Mouse (Mus musculus): ENCODE measurements at regions not wholly inside any gene's neighbourhood (a gene's known extent, or its start where the extent isn't known, plus 50 kb on each side); places are given as distances from the start of the nearest gene placed in this dataset.

DNA sequence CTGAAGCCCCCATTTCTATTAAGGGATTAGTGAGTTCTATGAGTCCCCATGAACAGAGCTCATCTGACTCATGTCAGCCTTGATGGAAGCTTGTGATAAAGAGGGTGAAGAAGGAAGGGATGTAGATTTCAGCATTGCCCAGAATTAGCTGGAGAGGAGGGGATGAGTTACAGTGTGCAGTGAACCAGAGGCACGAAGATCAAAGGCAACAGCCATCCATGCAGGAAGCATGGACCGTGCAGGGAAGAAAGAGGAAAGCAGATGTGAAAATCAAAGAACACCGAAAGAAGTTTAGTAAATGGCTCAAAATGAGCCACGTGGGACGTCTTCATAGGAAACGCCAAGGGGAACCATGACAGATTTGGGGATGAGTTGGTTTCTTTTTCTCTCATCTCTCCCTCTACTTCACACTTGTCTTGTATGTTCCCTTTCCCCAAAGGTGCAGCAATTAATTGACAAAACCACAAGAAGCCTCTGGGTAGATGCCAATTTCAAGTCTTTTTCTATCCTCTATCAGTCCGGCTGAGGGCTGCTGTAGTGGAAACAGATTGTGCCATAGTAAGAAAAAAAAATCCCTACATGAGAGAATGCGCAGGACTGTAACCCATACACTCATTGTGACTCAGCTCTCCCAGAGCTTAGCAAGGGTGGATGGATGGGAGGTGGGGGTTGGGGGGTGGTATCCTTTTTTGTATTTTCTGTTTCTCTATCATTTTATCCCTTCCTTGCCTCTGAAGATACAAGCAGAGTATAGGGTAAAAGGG is 243.7 kb upstream of the Spag17 start:
- no peak for TF ChIP-seq CTCF (conservative IDR thresholded peaks at IDR 0.05)
- Histone ChIP-seq H3K27ac (no peak overlapping the region), H3K4me3 (no peak overlapping the region)
- no peak for DNase-seq (ENCODE audit: low spot score in 2 of 2)

DNA sequence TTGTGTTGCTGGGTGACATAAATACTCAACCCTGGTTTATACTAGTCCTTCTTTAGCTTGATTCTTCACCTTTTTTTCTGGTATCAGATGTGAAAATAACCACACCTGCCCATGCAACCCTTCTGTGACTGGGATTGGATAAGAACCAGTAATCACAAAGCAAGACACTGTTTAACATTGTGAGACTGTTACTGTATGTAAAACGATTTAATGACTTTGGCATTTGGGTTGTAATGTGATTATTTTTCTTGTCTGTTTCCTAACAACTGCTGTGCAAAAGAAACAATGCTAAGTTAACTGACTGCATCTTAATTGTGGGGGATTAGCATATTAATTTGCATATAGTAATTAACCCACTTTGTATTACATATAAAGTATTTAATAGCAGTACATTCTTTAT is 240.3 kb upstream of the Spag17 start:
- no peak overlapping the region for H3K27ac ChIP-seq
- no peak for TF ChIP-seq CTCF (conservative IDR thresholded peaks at IDR 0.05)
- no peak overlapping the region for H3K4me3 ChIP-seq
- no peak for DNase-seq (ENCODE audit: low spot score in 2 of 2)

DNA sequence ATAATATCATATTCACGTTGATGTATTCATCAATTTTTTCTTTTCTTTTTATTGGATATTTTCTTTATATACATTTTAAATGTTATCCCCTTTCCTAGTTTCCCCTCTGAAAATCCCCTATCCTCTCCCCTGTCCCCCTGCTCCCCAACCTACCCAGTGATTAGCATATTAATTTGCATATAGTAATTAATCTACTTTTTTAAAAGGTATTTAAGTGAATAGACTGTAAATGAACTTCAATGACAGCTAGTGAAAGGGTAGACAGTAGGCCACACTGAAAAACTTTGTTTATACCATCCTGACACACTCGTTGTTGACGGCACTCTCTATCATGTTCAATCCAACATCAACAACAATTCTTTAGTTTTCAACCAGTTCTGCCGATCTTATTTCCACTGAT is 239.9 kb upstream of the Spag17 start:
- DNase-seq (ENCODE audit: low spot score in 2 of 2) = no peak
- TF ChIP-seq CTCF (conservative IDR thresholded peaks at IDR 0.05) = no peak
- Histone ChIP-seq H3K27ac (no peak overlapping the region), H3K4me3 (no peak overlapping the region)

DNA sequence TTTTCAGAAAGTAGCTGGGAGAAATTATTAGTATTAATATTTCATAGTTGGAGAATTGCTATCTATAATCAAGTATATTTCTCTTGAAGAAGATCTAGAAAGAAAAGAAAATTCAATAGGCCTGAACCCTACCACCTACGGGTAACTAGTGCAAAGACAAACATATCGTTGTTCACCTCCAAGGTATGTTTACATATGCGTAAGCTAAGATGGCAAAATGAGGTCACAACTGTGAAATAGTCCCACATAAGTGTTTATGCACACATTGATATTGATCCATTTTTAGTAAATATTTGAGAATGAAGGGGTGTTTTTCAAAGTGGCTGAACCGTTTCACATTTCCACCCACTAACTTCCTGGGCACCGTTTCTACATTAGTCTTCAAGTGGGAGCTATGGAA is 227.6 kb upstream of the Spag17 start:
- no peak for DNase-seq (ENCODE audit: low spot score in 2 of 2)
- TF ChIP-seq CTCF (conservative IDR thresholded peaks at IDR 0.05) = no peak
- H3K4me3 ChIP-seq = no peak overlapping the region
- no peak overlapping the region for H3K27ac ChIP-seq

DNA sequence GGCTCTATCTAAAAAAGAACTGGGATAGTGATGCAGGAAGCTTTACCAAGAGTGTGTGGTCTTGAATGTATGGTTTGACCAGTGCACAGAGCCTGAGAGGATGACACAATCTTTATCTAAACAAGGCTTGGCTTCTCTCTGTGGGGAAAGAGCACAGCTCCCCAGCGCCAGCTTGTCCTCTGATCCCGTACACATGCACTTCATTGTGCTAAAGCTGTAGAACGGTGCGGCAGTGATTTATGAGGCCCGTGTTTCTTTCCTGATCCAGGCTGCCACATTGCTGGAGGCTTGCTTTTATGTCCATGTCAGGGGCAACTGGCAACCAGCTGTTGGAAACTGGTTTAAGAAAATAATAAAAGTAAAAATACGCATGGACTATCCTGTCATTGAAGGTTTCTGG is 221.4 kb upstream of the Spag17 start:
- DNase-seq (ENCODE audit: low spot score in 2 of 2) = no peak
- H3K27ac ChIP-seq = no peak overlapping the region
- no peak for TF ChIP-seq CTCF (conservative IDR thresholded peaks at IDR 0.05)
- no peak overlapping the region for H3K4me3 ChIP-seq

DNA sequence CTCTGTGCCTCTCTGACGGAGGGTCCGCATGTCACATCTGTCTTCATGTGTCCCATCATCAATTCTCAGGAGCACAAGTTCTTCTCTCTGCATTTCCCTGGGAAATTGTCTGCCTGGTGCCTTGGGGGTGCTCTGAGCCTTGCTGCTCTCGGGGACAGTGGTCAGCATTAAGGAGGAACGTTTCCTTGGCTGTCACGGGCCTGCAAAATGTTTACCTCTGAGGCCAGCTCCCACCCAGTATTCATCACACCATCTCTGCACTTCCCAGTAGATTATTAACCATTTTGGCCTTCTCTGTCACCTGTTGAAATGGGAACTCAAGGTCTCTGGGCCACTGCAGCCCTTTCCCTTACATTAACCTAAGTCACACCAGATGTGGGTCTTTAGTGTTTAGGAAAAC is 219.8 kb upstream of the Spag17 start:
- no peak overlapping the region for H3K27ac ChIP-seq
- DNase-seq (ENCODE audit: low spot score in 2 of 2) = no peak
- TF ChIP-seq CTCF (conservative IDR thresholded peaks at IDR 0.05) = no peak
- no peak overlapping the region for H3K4me3 ChIP-seq

DNA sequence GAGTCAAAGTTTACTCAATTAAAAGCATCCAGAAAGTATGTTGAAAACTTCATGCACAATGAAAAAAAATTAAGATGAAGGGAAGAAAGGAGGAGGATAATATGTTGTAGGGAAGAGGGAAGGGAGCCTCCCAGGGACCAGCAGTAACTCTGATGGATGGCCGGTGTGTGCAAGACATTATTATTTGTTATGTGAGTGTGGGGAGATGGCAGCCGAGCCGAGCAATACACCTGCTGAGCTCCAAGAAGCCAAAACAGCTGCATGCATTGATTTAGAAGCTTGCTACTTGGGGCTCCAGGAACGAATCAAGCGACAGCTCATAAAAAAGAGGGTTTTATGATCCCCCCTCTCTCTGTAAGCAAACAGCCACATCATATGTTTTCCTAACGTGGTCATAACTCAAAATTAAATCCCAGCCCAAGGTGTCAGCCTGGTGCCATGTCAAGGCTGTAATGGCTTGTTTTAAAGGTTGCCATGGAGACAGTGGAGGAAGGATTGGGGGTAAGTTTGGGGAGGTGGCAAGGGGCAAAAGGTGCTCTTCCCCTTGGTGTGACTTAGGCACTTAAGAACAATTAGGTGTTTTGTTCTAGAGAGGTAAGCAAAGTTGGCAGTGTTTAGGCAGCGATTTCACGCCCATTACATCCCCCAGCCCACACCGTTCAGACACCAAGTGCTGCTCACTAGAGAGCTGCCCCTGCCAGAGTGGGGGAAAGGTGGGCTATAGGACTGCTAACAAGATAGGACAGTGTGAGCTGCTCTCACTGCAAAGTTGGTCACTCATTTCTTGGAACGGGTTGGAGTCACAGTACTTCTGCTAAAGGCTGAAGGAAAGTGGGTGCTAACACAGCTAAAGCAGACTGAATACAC is 219.1 kb upstream of the Spag17 start:
- H3K4me3 ChIP-seq = no peak overlapping the region
- no peak for DNase-seq (ENCODE audit: low spot score in 2 of 2)
- no peak for TF ChIP-seq CTCF (conservative IDR thresholded peaks at IDR 0.05)
- H3K27ac ChIP-seq = no peak overlapping the region

DNA sequence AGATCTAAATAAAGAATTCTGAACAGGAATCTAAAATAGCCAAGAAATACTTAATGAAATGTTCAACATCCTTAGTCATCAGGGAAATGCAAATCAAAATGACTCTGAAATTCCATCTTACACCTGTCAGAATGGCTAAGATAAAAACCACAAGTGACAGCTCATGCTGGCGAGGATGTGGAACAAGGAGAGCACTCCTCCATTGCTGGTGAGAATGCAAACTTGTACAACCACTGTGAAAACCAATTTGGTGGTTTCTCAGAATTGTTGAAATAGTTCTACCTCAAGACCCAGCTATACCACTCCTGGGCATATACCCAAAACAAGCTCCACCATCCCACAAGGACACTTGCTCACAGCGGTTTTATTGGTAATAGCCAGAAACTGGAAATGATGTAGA is 211.1 kb upstream of the Spag17 start:
- TF ChIP-seq CTCF (conservative IDR thresholded peaks at IDR 0.05) = no peak
- no peak for DNase-seq (ENCODE audit: low spot score in 2 of 2)
- no peak overlapping the region for H3K4me3 ChIP-seq
- H3K27ac ChIP-seq = no peak overlapping the region

DNA sequence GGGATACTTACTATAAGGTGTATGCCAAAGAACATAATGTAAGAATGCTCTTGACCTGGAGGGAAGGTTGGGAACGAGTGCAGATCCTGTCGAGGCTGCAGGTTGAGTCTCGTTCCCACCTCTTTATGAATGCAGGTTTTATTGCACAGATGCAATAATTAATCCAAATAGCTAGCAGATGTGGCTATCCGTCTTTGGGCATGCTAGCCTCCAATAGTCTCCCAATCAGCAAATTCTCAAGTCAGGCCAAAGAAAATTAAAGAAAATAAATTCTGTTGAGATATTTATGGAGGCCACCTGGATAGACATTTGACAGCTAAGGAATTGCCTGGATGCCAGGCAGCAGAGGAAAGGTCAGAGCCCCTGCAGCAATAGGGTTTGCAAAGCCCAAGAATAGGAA is 175.7 kb upstream of the Spag17 start:
- H3K4me3 ChIP-seq = no peak overlapping the region
- no peak overlapping the region for H3K27ac ChIP-seq
- TF ChIP-seq CTCF (conservative IDR thresholded peaks at IDR 0.05) = no peak
- no peak for DNase-seq (ENCODE audit: low spot score in 2 of 2)

DNA sequence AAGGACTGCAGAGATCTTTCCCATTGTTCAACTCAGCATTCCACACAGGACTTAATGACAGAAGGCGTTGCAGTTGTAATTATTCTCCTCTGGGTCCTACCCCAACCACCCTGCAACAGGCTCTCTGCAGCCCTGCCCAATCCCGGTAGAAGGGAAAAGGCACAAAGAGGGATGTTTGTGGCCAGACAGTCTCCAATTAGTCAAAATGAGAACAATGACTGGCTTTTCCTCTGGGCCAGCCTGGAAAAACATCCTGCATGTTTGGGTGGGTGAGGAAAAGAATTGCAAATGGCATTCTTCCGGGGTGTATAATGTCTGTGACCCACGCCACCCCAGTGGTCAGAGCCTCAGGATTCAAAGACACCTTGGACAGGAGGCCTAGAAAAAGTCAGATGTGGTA is 168.8 kb upstream of the Spag17 start:
- Histone ChIP-seq H3K4me3 (no peak overlapping the region), H3K27ac (no peak overlapping the region)
- no peak for TF ChIP-seq CTCF (conservative IDR thresholded peaks at IDR 0.05)
- DNase-seq (ENCODE audit: low spot score in 2 of 2) = no peak

DNA sequence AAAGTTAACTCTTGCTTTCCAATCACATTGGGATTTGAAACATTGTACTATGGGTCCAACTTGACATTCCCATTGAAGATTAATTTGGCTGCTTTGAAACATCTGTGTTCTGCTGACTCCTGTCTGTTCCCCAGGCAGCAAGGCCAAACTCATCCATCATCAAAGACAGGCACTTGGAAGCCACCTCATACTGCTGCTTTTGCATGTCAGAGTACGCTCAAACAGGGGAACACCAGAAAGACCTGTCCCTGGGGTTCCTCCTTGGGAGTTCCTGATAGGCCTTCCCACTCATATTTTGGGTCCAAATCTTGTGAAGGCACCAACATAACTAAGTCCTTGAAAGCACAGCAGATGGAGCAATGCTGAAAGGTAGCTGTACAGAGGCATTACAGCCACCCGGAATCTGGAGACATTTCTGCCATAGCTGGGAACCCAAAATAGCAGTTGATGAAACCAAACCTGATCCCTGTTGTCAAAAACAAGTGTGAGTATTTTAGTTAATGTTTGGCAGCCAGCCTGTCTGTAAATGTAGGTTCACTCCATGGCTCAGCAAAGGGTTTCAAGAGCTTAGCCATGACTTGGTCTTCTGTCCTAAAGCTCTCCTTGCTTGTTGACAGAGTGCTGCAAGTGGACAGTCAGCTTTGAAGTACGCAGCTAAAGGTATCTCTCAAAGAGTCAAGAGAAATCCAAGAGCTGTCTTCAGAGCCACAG is 147.0 kb upstream of the Spag17 start:
- no peak for TF ChIP-seq CTCF (conservative IDR thresholded peaks at IDR 0.05)
- no peak for DNase-seq (ENCODE audit: low spot score in 2 of 2)
- Histone ChIP-seq H3K4me3 (no peak overlapping the region), H3K27ac (no peak overlapping the region)

DNA sequence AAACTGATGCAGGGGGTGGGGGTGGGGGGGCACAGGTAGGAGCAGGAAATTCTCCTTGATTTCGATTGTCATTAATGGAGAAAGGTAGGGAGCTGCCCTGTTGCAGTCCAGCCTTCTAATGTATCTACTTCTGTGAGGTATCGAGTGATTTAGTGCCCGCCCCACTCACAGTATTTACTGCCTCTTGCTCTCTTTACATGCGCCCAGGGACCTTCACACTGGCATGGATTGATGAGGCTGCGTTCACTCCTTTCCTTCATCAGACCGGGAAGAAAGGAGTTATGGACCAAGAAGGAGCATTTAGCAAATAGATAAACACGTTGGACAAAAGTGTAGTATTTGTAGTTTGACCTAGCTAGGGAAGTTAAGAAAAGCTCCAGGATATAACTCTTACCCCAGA is 145.6 kb upstream of the Spag17 start:
- no peak for TF ChIP-seq CTCF (conservative IDR thresholded peaks at IDR 0.05)
- DNase-seq (ENCODE audit: low spot score in 2 of 2) = no peak
- no peak overlapping the region for H3K27ac ChIP-seq
- H3K4me3 ChIP-seq = no peak overlapping the region
